Mouse (Mus musculus): ENCODE results near the gene Herc3. TPM values are rescaled to one million over a fixed set of nuclear protein-coding genes. Genes with fewer than 3 reads are reported as not detected.

The Herc3 gene
- polyA plus RNA-seq, 1 experiment from 2014 or later, result 13.8 TPM

- Histone ChIP-seq H3K27me3 (replicated peaks; ENCODE audit: control insufficient read depth, insufficient read depth, low read length) (no peaks in the 10 kb centered on the region), H3K27ac (replicated peaks; ENCODE audit: low read depth, low read length) (no peak overlapping the region), H3K9me3 (ENCODE audit: control insufficient read depth, low read length) (peaks cover 3% of the 10 kb centered on the region; the same call in 1 of the 2 replicates), H3K9ac (ENCODE audit: low read depth, low read length) (no peak overlapping the region), H3K4me1 (ENCODE audit: control insufficient read depth, insufficient read depth, low read length) (no peaks in the 10 kb centered on the region), H3K36me3 (ENCODE audit: control insufficient read depth, insufficient read depth, low read length) (no peaks in the 10 kb centered on the region), H3K4me3 (ENCODE audit: low read depth, low read length) (no peak overlapping the region), H3K4me2 (ENCODE audit: low read depth, low read length) (no peak overlapping the region)
- ATAC-seq (ENCODE audit: low read depth) (no peak), DNase-seq (ENCODE audit: low spot score) (no peak)
- 68% methylated on average over 3 of the region's 3 CpGs for WGBS
These were observed 82.3 kb downstream of the Herc3 start for GRCm38 (mm10) chr6:58913551-58913950.

DNA sequence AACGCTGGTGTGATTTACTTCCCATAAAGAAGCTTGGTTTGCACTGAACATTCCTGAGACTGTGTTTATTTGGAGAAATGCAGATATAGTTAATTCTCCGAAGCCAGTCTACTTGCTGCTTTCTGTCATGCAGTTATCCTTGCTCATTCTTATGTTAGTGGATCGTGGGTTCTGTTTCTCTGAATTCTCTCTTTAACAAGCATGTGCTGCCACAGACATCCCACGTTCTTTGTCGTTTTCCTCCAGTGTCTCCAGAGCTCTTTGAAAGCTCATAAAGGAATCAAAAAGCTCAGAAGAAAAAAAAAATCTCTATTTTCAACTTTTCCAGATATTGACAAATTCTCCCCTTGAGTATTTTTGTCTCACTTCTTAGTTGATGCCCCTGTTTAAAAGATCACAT lies 82.7 kb downstream of the Herc3 start:
- ATAC-seq (ENCODE audit: low read depth), result no peak

DNA sequence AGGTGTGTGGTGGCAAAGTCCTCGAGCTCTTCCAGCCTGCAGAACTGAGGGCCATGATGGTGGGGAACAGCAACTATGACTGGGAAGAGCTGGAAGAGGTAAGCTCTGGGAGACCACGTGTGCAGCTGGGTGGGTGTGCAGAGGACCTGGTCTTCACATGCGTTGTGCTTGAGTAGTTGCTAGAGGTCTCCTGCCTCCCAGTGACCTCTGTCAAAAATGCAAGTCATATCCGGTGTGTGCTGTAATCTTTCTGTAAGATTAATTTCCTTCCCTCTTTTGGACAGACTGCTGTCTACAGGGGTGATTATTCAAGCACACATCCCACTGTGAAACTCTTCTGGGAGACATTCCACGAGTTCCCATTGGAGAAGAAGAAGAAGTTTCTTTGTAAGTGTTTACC lies 85.2 kb downstream of the Herc3 start:
- WGBS, result 79% methylated on average over 5 of the region's 5 CpGs
- Histone ChIP-seq H3K27ac (replicated peaks; ENCODE audit: low read depth, low read length) (no peak overlapping the region), H3K4me3 (ENCODE audit: low read depth, low read length) (no peak overlapping the region), H3K4me2 (ENCODE audit: low read depth, low read length) (no peak overlapping the region), H3K4me1 (ENCODE audit: control insufficient read depth, insufficient read depth, low read length) (no peaks in the 10 kb centered on the region), H3K9ac (ENCODE audit: low read depth, low read length) (no peak overlapping the region), H3K9me3 (ENCODE audit: control insufficient read depth, low read length) (no peaks in the 10 kb centered on the region), H3K27me3 (replicated peaks; ENCODE audit: control insufficient read depth, insufficient read depth, low read length) (no peaks in the 10 kb centered on the region), H3K36me3 (ENCODE audit: control insufficient read depth, insufficient read depth, low read length) (no peaks in the 10 kb centered on the region)
- no peak for DNase-seq (ENCODE audit: low spot score)
- no peak for ATAC-seq (ENCODE audit: low read depth)

More for the DNA sequence above, 82.7 kb downstream of the Herc3 start:
- H3K36me3 ChIP-seq (ENCODE audit: control insufficient read depth, insufficient read depth, low read length), result no peaks in the 10 kb centered on the region
- 70% methylated on average over 5 of the region's 5 CpGs for WGBS
- no peak overlapping the region for H3K9ac ChIP-seq (ENCODE audit: low read depth, low read length)
- H3K4me3 ChIP-seq (ENCODE audit: low read depth, low read length), result no peak overlapping the region
- H3K9me3 ChIP-seq (ENCODE audit: control insufficient read depth, low read length), result no peaks in the 10 kb centered on the region
- no peaks in the 10 kb centered on the region for H3K4me1 ChIP-seq (ENCODE audit: control insufficient read depth, insufficient read depth, low read length)
- H3K27ac ChIP-seq (replicated peaks; ENCODE audit: low read depth, low read length), result no peak overlapping the region
- DNase-seq (ENCODE audit: low spot score), result no peak
- no peaks in the 10 kb centered on the region for H3K27me3 ChIP-seq (replicated peaks; ENCODE audit: control insufficient read depth, insufficient read depth, low read length)
- no peak overlapping the region for H3K4me2 ChIP-seq (ENCODE audit: low read depth, low read length)

- no peak overlapping the region for H3K4me2 ChIP-seq (ENCODE audit: low read depth, low read length)
- no peaks in the 10 kb centered on the region for H3K4me1 ChIP-seq (ENCODE audit: control insufficient read depth, insufficient read depth, low read length)
- H3K9ac ChIP-seq (ENCODE audit: low read depth, low read length), result no peak overlapping the region
- no peaks in the 10 kb centered on the region for H3K36me3 ChIP-seq (ENCODE audit: control insufficient read depth, insufficient read depth, low read length)
- no peaks in the 10 kb centered on the region for H3K27me3 ChIP-seq (replicated peaks; ENCODE audit: control insufficient read depth, insufficient read depth, low read length)
- no peaks in the 10 kb centered on the region for H3K9me3 ChIP-seq (ENCODE audit: control insufficient read depth, low read length)
- WGBS, result 84% methylated on average over 6 of the region's 6 CpGs
- H3K27ac ChIP-seq (replicated peaks; ENCODE audit: low read depth, low read length), result no peak overlapping the region
- DNase-seq (ENCODE audit: low spot score) (no peak), ATAC-seq (ENCODE audit: low read depth) (no peak)
- no peak overlapping the region for H3K4me3 ChIP-seq (ENCODE audit: low read depth, low read length)
These were observed 89.5 kb downstream of the Herc3 start for GRCm38 (mm10) chr6:58920735-58921134.

DNA sequence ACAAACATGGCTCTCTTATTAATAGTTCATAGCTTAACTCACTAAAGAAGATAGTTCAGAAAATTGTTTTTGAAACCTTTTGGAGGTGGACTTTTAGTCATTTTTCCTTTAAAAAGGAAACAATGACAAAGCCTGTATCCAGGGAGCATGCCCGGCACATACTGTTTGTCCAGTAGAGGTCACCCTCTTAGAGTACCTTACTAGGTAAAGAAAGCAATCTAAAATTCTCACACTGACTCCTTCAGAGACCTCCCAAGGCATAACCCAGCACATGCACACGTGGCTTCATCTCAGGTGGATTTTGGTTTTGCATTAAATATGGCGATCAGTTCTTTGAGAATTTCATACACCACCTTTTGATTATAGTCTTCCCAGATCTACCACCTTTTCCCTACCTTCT lies 90.4 kb downstream of the Herc3 start:
- Histone ChIP-seq H3K27me3 (replicated peaks; ENCODE audit: control insufficient read depth, insufficient read depth, low read length) (no peaks in the 10 kb centered on the region), H3K27ac (replicated peaks; ENCODE audit: low read depth, low read length) (no peak overlapping the region), H3K9me3 (ENCODE audit: control insufficient read depth, low read length) (no peaks in the 10 kb centered on the region), H3K4me1 (ENCODE audit: control insufficient read depth, insufficient read depth, low read length) (no peaks in the 10 kb centered on the region), H3K36me3 (ENCODE audit: control insufficient read depth, insufficient read depth, low read length) (no peaks in the 10 kb centered on the region), H3K4me2 (ENCODE audit: low read depth, low read length) (no peak overlapping the region), H3K9ac (ENCODE audit: low read depth, low read length) (no peak overlapping the region), H3K4me3 (ENCODE audit: low read depth, low read length) (no peak overlapping the region)
- DNase-seq (ENCODE audit: low spot score), result no peak
- WGBS, result 41% methylated on average over 3 of the region's 3 CpGs
- ATAC-seq (ENCODE audit: low read depth), result no peak

DNA sequence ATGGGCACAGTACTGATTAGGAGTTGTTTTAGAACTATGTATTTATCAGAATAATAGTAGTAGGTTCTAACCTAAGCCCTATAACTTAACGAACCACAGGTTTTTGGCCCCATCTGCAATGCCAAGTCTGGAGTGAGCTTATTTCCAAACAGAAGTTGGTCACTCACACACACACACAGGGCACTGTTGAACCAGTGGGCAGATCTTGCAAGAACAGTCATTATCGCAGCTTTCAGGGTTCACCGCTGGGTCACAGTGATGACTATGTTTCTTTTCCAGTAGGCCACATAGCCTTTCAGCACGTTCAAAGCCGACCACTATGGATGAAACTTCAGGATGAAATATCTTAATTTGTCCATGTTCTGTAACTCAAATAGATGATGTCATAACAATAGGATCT lies 91.2 kb downstream of the Herc3 start:
- Histone ChIP-seq H3K27ac (replicated peaks; ENCODE audit: low read depth, low read length) (no peak overlapping the region), H3K27me3 (replicated peaks; ENCODE audit: control insufficient read depth, insufficient read depth, low read length) (no peaks in the 10 kb centered on the region), H3K9ac (ENCODE audit: low read depth, low read length) (no peak overlapping the region), H3K4me2 (ENCODE audit: low read depth, low read length) (no peak overlapping the region), H3K9me3 (ENCODE audit: control insufficient read depth, low read length) (no peaks in the 10 kb centered on the region), H3K4me3 (ENCODE audit: low read depth, low read length) (no peak overlapping the region), H3K36me3 (ENCODE audit: control insufficient read depth, insufficient read depth, low read length) (no peaks in the 10 kb centered on the region), H3K4me1 (ENCODE audit: control insufficient read depth, insufficient read depth, low read length) (no peaks in the 10 kb centered on the region)
- 82% methylated on average over 5 of the region's 5 CpGs for WGBS
- ATAC-seq (ENCODE audit: low read depth), result no peak
- DNase-seq (ENCODE audit: low spot score), result no peak

GRCm38 (mm10) chr6:58927881-58928280 lies 96.6 kb downstream of the Herc3 start:
- no peak for ATAC-seq (ENCODE audit: low read depth)
- WGBS, result 76% methylated on average over 2 of the region's 2 CpGs
- H3K9me3 ChIP-seq (ENCODE audit: control insufficient read depth, low read length), result no peaks in the 10 kb centered on the region

GRCm38 (mm10) chr6:58929911-58930431 lies 98.7 kb downstream of the Herc3 start:
- Histone ChIP-seq H3K4me3 (ENCODE audit: low read depth, low read length) (no peak overlapping the region), H3K27ac (replicated peaks; ENCODE audit: low read depth, low read length) (no peak overlapping the region), H3K4me1 (ENCODE audit: control insufficient read depth, insufficient read depth, low read length) (0 out of 2 replicates have a peak, but pooled peaks cover 5% of the 10 kb centered on the region), H3K9me3 (ENCODE audit: control insufficient read depth, low read length) (no peaks in the 10 kb centered on the region), H3K4me2 (ENCODE audit: low read depth, low read length) (no peak overlapping the region), H3K36me3 (ENCODE audit: control insufficient read depth, insufficient read depth, low read length) (no peaks in the 10 kb centered on the region), H3K27me3 (replicated peaks; ENCODE audit: control insufficient read depth, insufficient read depth, low read length) (no peaks in the 10 kb centered on the region), H3K9ac (ENCODE audit: low read depth, low read length) (no peak overlapping the region)
- 72% methylated on average over 9 of the region's 9 CpGs for WGBS
- ATAC-seq (ENCODE audit: low read depth), result no peak
- peak; percentile 31 for DNase-seq (ENCODE audit: low spot score)

More at GRCm38 (mm10) chr6:58927881-58928280, 96.6 kb downstream of the Herc3 start:
- no peak overlapping the region for H3K4me3 ChIP-seq (ENCODE audit: low read depth, low read length)
- H3K36me3 ChIP-seq (ENCODE audit: control insufficient read depth, insufficient read depth, low read length), result no peaks in the 10 kb centered on the region
- H3K4me2 ChIP-seq (ENCODE audit: low read depth, low read length), result no peak overlapping the region
- DNase-seq (ENCODE audit: low spot score), result no peak
- no peaks in the 10 kb centered on the region for H3K4me1 ChIP-seq (ENCODE audit: control insufficient read depth, insufficient read depth, low read length)
- no peaks in the 10 kb centered on the region for H3K27me3 ChIP-seq (replicated peaks; ENCODE audit: control insufficient read depth, insufficient read depth, low read length)
- H3K9ac ChIP-seq (ENCODE audit: low read depth, low read length), result no peak overlapping the region
- no peak overlapping the region for H3K27ac ChIP-seq (replicated peaks; ENCODE audit: low read depth, low read length)

- no peaks in the 10 kb centered on the region for H3K36me3 ChIP-seq (ENCODE audit: control insufficient read depth, insufficient read depth, low read length)
- H3K27me3 ChIP-seq (replicated peaks; ENCODE audit: control insufficient read depth, insufficient read depth, low read length), result no peaks in the 10 kb centered on the region
- no peaks in the 10 kb centered on the region for H3K9me3 ChIP-seq (ENCODE audit: control insufficient read depth, low read length)
- no peak overlapping the region for H3K27ac ChIP-seq (replicated peaks; ENCODE audit: low read depth, low read length)
- H3K4me3 ChIP-seq (ENCODE audit: low read depth, low read length), result no peak overlapping the region
- H3K4me2 ChIP-seq (ENCODE audit: low read depth, low read length), result no peak overlapping the region
- H3K9ac ChIP-seq (ENCODE audit: low read depth, low read length), result no peak overlapping the region
- ATAC-seq (ENCODE audit: low read depth) (no peak), DNase-seq (ENCODE audit: low spot score) (no peak)
- 0 out of 2 replicates have a peak, but pooled peaks cover 5% of the 10 kb centered on the region for H3K4me1 ChIP-seq (ENCODE audit: control insufficient read depth, insufficient read depth, low read length)
- 71% methylated on average over 4 of the region's 4 CpGs for WGBS
These were observed 99.9 kb downstream of the Herc3 start for GRCm38 (mm10) chr6:58931149-58931548.

Data from embryonic facial prominence, embryonic 14.5 days (tissue).